Mouse (Mus musculus): ENCODE measurements around the gene Pde9a. TPM values are rescaled to one million over a fixed set of nuclear protein-coding genes. Genes with fewer than 3 reads are reported as not detected.
A peak's percentile ranks its signal among the peaks of the same experiment; 100 is the strongest.

Pde9a gene
- polyA plus RNA-seq, 1 experiment from 2014 or later: 18.9 TPM

- Histone ChIP-seq H3K9me3 (no peaks in the 10 kb centered on the region), H3K27me3 (replicated peaks; ENCODE audit: low read depth, poor library complexity, severe bottlenecking) (no peaks in the 10 kb centered on the region), H3K36me3 (replicated peaks) (no peaks in the 10 kb centered on the region), H3K4me1 (no peaks in the 10 kb centered on the region), H3K4me3 (no peak overlapping the region), H3K27ac (replicated peaks) (no peak overlapping the region)
- no peak for DNase-seq (ENCODE audit: low spot score)
- 87% methylated on average over 5 of the region's 5 CpGs for WGBS
These were observed 20.3 kb upstream of the Pde9a start for GRCm38 (mm10) chr17:31365586-31366166.

GRCm38 (mm10) chr17:31370221-31370620 is 15.8 kb upstream of the Pde9a start:
- Histone ChIP-seq H3K9me3 (no peaks in the 10 kb centered on the region), H3K27me3 (replicated peaks; ENCODE audit: low read depth, poor library complexity, severe bottlenecking) (no peaks in the 10 kb centered on the region), H3K36me3 (replicated peaks) (no peaks in the 10 kb centered on the region), H3K4me1 (no peaks in the 10 kb centered on the region), H3K4me3 (no peak overlapping the region), H3K27ac (replicated peaks) (no peak overlapping the region)
- no peak for DNase-seq (ENCODE audit: low spot score)
- 73% methylated on average over 2 of the region's 2 CpGs for WGBS

- no peaks in the 10 kb centered on the region for H3K27me3 ChIP-seq (replicated peaks; ENCODE audit: low read depth, poor library complexity, severe bottlenecking)
- no peaks in the 10 kb centered on the region for H3K36me3 ChIP-seq (replicated peaks)
- no peaks in the 10 kb centered on the region for H3K9me3 ChIP-seq
- H3K4me1 ChIP-seq: no peaks in the 10 kb centered on the region
- H3K27ac ChIP-seq (replicated peaks): no peak overlapping the region
- DNase-seq (ENCODE audit: low spot score): no peak
- no peak overlapping the region for H3K4me3 ChIP-seq
These were observed 15.1 kb upstream of the Pde9a start for GRCm38 (mm10) chr17:31370931-31371330.

GRCm38 (mm10) chr17:31377961-31378360 is 8.0 kb upstream of the Pde9a start:
- peaks cover 6% of the 10 kb centered on the region; the same call in 1 of the 2 replicates for H3K4me1 ChIP-seq
- H3K27me3 ChIP-seq (replicated peaks; ENCODE audit: low read depth, poor library complexity, severe bottlenecking): no peaks in the 10 kb centered on the region

GRCm38 (mm10) chr17:31378361-31378761 is 7.6 kb upstream of the Pde9a start:
- Histone ChIP-seq H3K4me1 (peaks cover 6% of the 10 kb centered on the region; the same call in 1 of the 2 replicates), H3K27me3 (replicated peaks; ENCODE audit: low read depth, poor library complexity, severe bottlenecking) (0 out of 2 replicates have a peak, but pooled peaks cover 2% of the 10 kb centered on the region), H3K4me3 (peak overlapping the region; percentile 17; the same call in 1 of the 2 replicates), H3K27ac (replicated peaks) (peak overlapping the region; percentile 55; the same call in 1 of the 2 replicates), H3K9me3 (no peaks in the 10 kb centered on the region), H3K36me3 (replicated peaks) (no peaks in the 10 kb centered on the region)
- 73% methylated on average over 10 of the region's 10 CpGs for WGBS
- no peak for DNase-seq (ENCODE audit: low spot score)

More at GRCm38 (mm10) chr17:31377961-31378360, 8.0 kb upstream of the Pde9a start:
- DNase-seq (ENCODE audit: low spot score): peak; percentile 74
- no peaks in the 10 kb centered on the region for H3K36me3 ChIP-seq (replicated peaks)
- WGBS: 14% methylated on average over 7 of the region's 7 CpGs
- H3K27ac ChIP-seq (replicated peaks): peak overlapping the region; percentile 55; the same call in 1 of the 2 replicates
- H3K9me3 ChIP-seq: no peaks in the 10 kb centered on the region
- peak overlapping the region; percentile 17; the same call in 1 of the 2 replicates for H3K4me3 ChIP-seq

GRCm38 (mm10) chr17:31379086-31379485 is 6.9 kb upstream of the Pde9a start:
- Histone ChIP-seq H3K36me3 (replicated peaks) (no peaks in the 10 kb centered on the region), H3K27me3 (replicated peaks; ENCODE audit: low read depth, poor library complexity, severe bottlenecking) (0 out of 2 replicates have a peak, but pooled peaks cover 9% of the 10 kb centered on the region), H3K27ac (replicated peaks) (no peak overlapping the region), H3K4me1 (peaks cover 8% of the 10 kb centered on the region), H3K4me3 (no peak overlapping the region), H3K9me3 (no peaks in the 10 kb centered on the region)
- no peak for DNase-seq (ENCODE audit: low spot score)
- WGBS: 75% methylated on average over 2 of the region's 2 CpGs

GRCm38 (mm10) chr17:31379863-31380262 is 6.1 kb upstream of the Pde9a start:
- H3K4me1 ChIP-seq: peaks cover 16% of the 10 kb centered on the region
- no peaks in the 10 kb centered on the region for H3K9me3 ChIP-seq
- H3K4me3 ChIP-seq: no peak overlapping the region
- H3K27me3 ChIP-seq (replicated peaks; ENCODE audit: low read depth, poor library complexity, severe bottlenecking): peaks cover 13% of the 10 kb centered on the region; the same call in 1 of the 2 replicates
- 92% methylated on average over 8 of the region's 8 CpGs for WGBS
- no peaks in the 10 kb centered on the region for H3K36me3 ChIP-seq (replicated peaks)
- H3K27ac ChIP-seq (replicated peaks): no peak overlapping the region
- no peak for DNase-seq (ENCODE audit: low spot score)

- 84% methylated on average over 6 of the region's 6 CpGs for WGBS
- DNase-seq (ENCODE audit: low spot score): no peak
- peaks cover 31% of the 10 kb centered on the region for H3K27me3 ChIP-seq (replicated peaks; ENCODE audit: low read depth, poor library complexity, severe bottlenecking)
These were observed 2.7 kb upstream of the Pde9a start for GRCm38 (mm10) chr17:31383320-31383719.

GRCm38 (mm10) chr17:31384968-31385627 is 912 bp upstream of the Pde9a start:
- peaks cover 48% of the 10 kb centered on the region for H3K27me3 ChIP-seq (replicated peaks; ENCODE audit: low read depth, poor library complexity, severe bottlenecking)
- no peaks in the 10 kb centered on the region for H3K36me3 ChIP-seq (replicated peaks)
- H3K4me1 ChIP-seq: peaks cover 53% of the 10 kb centered on the region
- H3K27ac ChIP-seq (replicated peaks): peak overlapping the region; percentile 85
- 3% methylated on average over 8 of the region's 8 CpGs for WGBS
- peak overlapping the region; percentile 83 for H3K4me3 ChIP-seq
- no peaks in the 10 kb centered on the region for H3K9me3 ChIP-seq
- DNase-seq (ENCODE audit: low spot score): peak; percentile 62

More at GRCm38 (mm10) chr17:31383320-31383719, 2.7 kb upstream of the Pde9a start:
- H3K9me3 ChIP-seq: no peaks in the 10 kb centered on the region
- H3K4me3 ChIP-seq: no peak overlapping the region
- H3K36me3 ChIP-seq (replicated peaks): no peaks in the 10 kb centered on the region
- no peak overlapping the region for H3K27ac ChIP-seq (replicated peaks)
- H3K4me1 ChIP-seq: peaks cover 43% of the 10 kb centered on the region

- H3K27ac ChIP-seq (replicated peaks): peak overlapping the region; percentile 85
- no peak for DNase-seq (ENCODE audit: low spot score)
- H3K9me3 ChIP-seq: no peaks in the 10 kb centered on the region
- no peaks in the 10 kb centered on the region for H3K36me3 ChIP-seq (replicated peaks)
- 12% methylated on average over 7 of the region's 7 CpGs for WGBS
- peaks cover 48% of the 10 kb centered on the region for H3K27me3 ChIP-seq (replicated peaks; ENCODE audit: low read depth, poor library complexity, severe bottlenecking)
- H3K4me1 ChIP-seq: peaks cover 66% of the 10 kb centered on the region
- H3K4me3 ChIP-seq: peak overlapping the region; percentile 83
These were observed 811 bp downstream of the Pde9a start for GRCm38 (mm10) chr17:31386766-31387275.

- Histone ChIP-seq H3K4me3 (no peak overlapping the region), H3K36me3 (replicated peaks) (no peaks in the 10 kb centered on the region), H3K27ac (replicated peaks) (no peak overlapping the region; the same call in 1 of the 2 replicates), H3K4me1 (peaks cover 80% of the 10 kb centered on the region), H3K27me3 (replicated peaks; ENCODE audit: low read depth, poor library complexity, severe bottlenecking) (peaks cover 35% of the 10 kb centered on the region), H3K9me3 (no peaks in the 10 kb centered on the region)
- 89% methylated on average over 3 of the region's 3 CpGs for WGBS
- DNase-seq (ENCODE audit: low spot score): no peak
These were observed 3.5 kb downstream of the Pde9a start for GRCm38 (mm10) chr17:31389432-31390050.

GRCm38 (mm10) chr17:31391462-31391861 is 5.5 kb downstream of the Pde9a start:
- 62% methylated on average over 3 of the region's 3 CpGs for WGBS
- peaks cover 35% of the 10 kb centered on the region for H3K27me3 ChIP-seq (replicated peaks; ENCODE audit: low read depth, poor library complexity, severe bottlenecking)
- H3K4me3 ChIP-seq: no peak overlapping the region
- H3K9me3 ChIP-seq: no peaks in the 10 kb centered on the region
- H3K36me3 ChIP-seq (replicated peaks): 0 out of 2 replicates have a peak, but pooled peaks cover 3% of the 10 kb centered on the region
- peaks cover 62% of the 10 kb centered on the region for H3K4me1 ChIP-seq
- DNase-seq (ENCODE audit: low spot score): no peak
- H3K27ac ChIP-seq (replicated peaks): no peak overlapping the region
